Mouse (Mus musculus) intestine, embryonic 16.5 days (tissue): Measurements from ENCODE around the gene L3mbtl4. TPM values are rescaled to one million over a fixed set of nuclear protein-coding genes. Genes with fewer than 3 reads are reported as not detected.
A peak's percentile ranks its signal among the peaks of the same experiment; 100 is the strongest.
"Not testable (repeated sequence)": the region's sequence is repeated elsewhere in the genome, so short reads cannot be mapped to it uniquely, and the experiment has no call there.

Source experiments
- ATAC-seq: fragments of 200-750 bp; cut with Nextera tagmentation; 2 replicates; pipeline ENCODE4 v1.8.0; 2017; ENCODE audit warnings: moderate TSS enrichment, moderate library complexity
- H3K27ac ChIP-seq: fragments of 300-500 bp; sonication (generic); 2 replicates; pipeline ENCODE4 v1.5.1; 2014; ENCODE audit warnings: mild to moderate bottlenecking, low read length
- H3K27me3 ChIP-seq: fragments of 300-500 bp; sonication (generic); replicated peaks from 2 replicates; pipeline ENCODE4 v1.6.1; 2014; ENCODE audit warnings: low read length, control low read depth, mixed read lengths; ENCODE audit not compliant: control insufficient read depth, insufficient read depth
- H3K36me3 ChIP-seq: fragments of 300-500 bp; sonication (generic); 2 replicates; pipeline ENCODE4 v1.6.1; 2014; ENCODE audit warnings: low read length, control low read depth; ENCODE audit not compliant: control insufficient read depth, insufficient read depth
- H3K4me1 ChIP-seq: fragments of 300-500 bp; sonication (generic); 2 replicates; pipeline ENCODE4 v1.6.1; 2014; ENCODE audit warnings: low read length, control low read depth, mixed read lengths; ENCODE audit not compliant: control insufficient read depth, insufficient read depth
- H3K4me2 ChIP-seq: fragments of 300-500 bp; sonication (generic); 2 replicates; pipeline ENCODE4 v1.6.1; 2014; ENCODE audit warnings: low read depth, low read length, control low read depth
- H3K4me3 ChIP-seq: fragments of 300-500 bp; sonication (generic); 2 replicates; pipeline ENCODE4 v1.5.1; 2014; ENCODE audit warnings: mild to moderate bottlenecking, low read length
- H3K9ac ChIP-seq: fragments of 300-500 bp; sonication (generic); 2 replicates; pipeline ENCODE4 v1.6.1; 2014; ENCODE audit warnings: low read depth, low read length
- H3K9me3 ChIP-seq: fragments of 300-500 bp; sonication (generic); 2 replicates; pipeline ENCODE4 v1.6.1; 2016; ENCODE audit warnings: low read length, control low read depth; ENCODE audit not compliant: control insufficient read depth
- WGBS: fragments of 180-500 bp; shearing (Covaris S2); extraction: QIAGEN DNeasy Blood & Tissue Kit; methylation state at CpG from one replicate; pipeline ENCODE4 v1.1.7; 2014; 5-methylcytosine and 5-hydroxymethylcytosine counted together
- polyA plus RNA-seq: library from polyadenylated mRNA; unstranded; fragments of >200 nt; fragmentation: Nextera tagmentation; extraction: Ambion mirVana; gene quantifications from 2 replicates; pipeline ENCODE4 v1.2.1, GENCODE M21; 2015

L3mbtl4 gene
- polyA plus RNA-seq, 1 experiment from 2014 or later, result 0.46 TPM

GRCm38 (mm10) chr17:68333382-68333781 is 59.8 kb downstream of the L3mbtl4 start:
- WGBS, result 35% methylated on average over 3 of the region's 3 CpGs
- peak; percentile 38; the same call in 1 of the 2 replicates for ATAC-seq

GRCm38 (mm10) chr17:68338917-68339553 is 65.4 kb downstream of the L3mbtl4 start:
- Histone ChIP-seq H3K9me3 (no peaks in the 10 kb centered on the region), H3K27ac (no peak overlapping the region), H3K9ac (no peak overlapping the region), H3K27me3 (no peaks in the 10 kb centered on the region), H3K4me3 (no peak overlapping the region), H3K36me3 (no peaks in the 10 kb centered on the region), H3K4me1 (no peaks in the 10 kb centered on the region), H3K4me2 (no peak overlapping the region)
- ATAC-seq, result no peak
- 84% methylated on average over 3 of the region's 3 CpGs for WGBS

More at GRCm38 (mm10) chr17:68333382-68333781, 59.8 kb downstream of the L3mbtl4 start:
- no peak overlapping the region for H3K9ac ChIP-seq
- H3K4me3 ChIP-seq, result no peak overlapping the region
- H3K4me2 ChIP-seq, result no peak overlapping the region
- H3K36me3 ChIP-seq, result no peaks in the 10 kb centered on the region
- no peak overlapping the region for H3K27ac ChIP-seq
- no peaks in the 10 kb centered on the region for H3K4me1 ChIP-seq
- no peaks in the 10 kb centered on the region for H3K27me3 ChIP-seq
- 0 out of 2 replicates have a peak, but pooled peaks cover 2% of the 10 kb centered on the region for H3K9me3 ChIP-seq

GRCm38 (mm10) chr17:68357687-68358086 is 84.1 kb downstream of the L3mbtl4 start:
- Histone ChIP-seq H3K9ac (no peak overlapping the region), H3K4me3 (no peak overlapping the region), H3K36me3 (no peaks in the 10 kb centered on the region), H3K27ac (no peak overlapping the region), H3K4me1 (no peaks in the 10 kb centered on the region), H3K4me2 (no peak overlapping the region), H3K27me3 (no peaks in the 10 kb centered on the region), H3K9me3 (no peaks in the 10 kb centered on the region)
- 68% methylated on average over 1 of the region's 1 CpGs for WGBS
- ATAC-seq, result no peak

GRCm38 (mm10) chr17:68371101-68371500 is 97.5 kb downstream of the L3mbtl4 start:
- ATAC-seq, result no peak
- no peaks in the 10 kb centered on the region for H3K36me3 ChIP-seq
- no peak overlapping the region for H3K27ac ChIP-seq

GRCm38 (mm10) chr17:68388481-68388880 is 114.9 kb downstream of the L3mbtl4 start:
- H3K9ac ChIP-seq, result no peak overlapping the region

More at GRCm38 (mm10) chr17:68371101-68371500, 97.5 kb downstream of the L3mbtl4 start:
- WGBS, result 79% methylated on average over 1 of the region's 1 CpGs
- no peaks in the 10 kb centered on the region for H3K27me3 ChIP-seq
- H3K9me3 ChIP-seq, result no peaks in the 10 kb centered on the region
- H3K4me2 ChIP-seq, result no peak overlapping the region
- H3K9ac ChIP-seq, result no peak overlapping the region
- H3K4me3 ChIP-seq, result no peak overlapping the region
- H3K4me1 ChIP-seq, result no peaks in the 10 kb centered on the region

GRCm38 (mm10) chr17:68405993-68406392 is 132.4 kb downstream of the L3mbtl4 start:
- Histone ChIP-seq H3K27ac (no peak overlapping the region), H3K27me3 (no peaks in the 10 kb centered on the region), H3K9me3 (no peaks in the 10 kb centered on the region), H3K4me1 (no peaks in the 10 kb centered on the region), H3K4me3 (no peak overlapping the region), H3K36me3 (no peaks in the 10 kb centered on the region), H3K4me2 (no peak overlapping the region), H3K9ac (no peak overlapping the region)
- no peak for ATAC-seq
- 53% methylated on average over 1 of the region's 1 CpGs for WGBS

More at GRCm38 (mm10) chr17:68388481-68388880, 114.9 kb downstream of the L3mbtl4 start:
- H3K36me3 ChIP-seq, result no peaks in the 10 kb centered on the region
- no peaks in the 10 kb centered on the region for H3K9me3 ChIP-seq
- no peak overlapping the region for H3K4me3 ChIP-seq
- H3K27ac ChIP-seq, result no peak overlapping the region
- WGBS, result 59% methylated on average over 5 of the region's 5 CpGs
- H3K27me3 ChIP-seq, result no peaks in the 10 kb centered on the region
- ATAC-seq, result no peak
- no peak overlapping the region for H3K4me2 ChIP-seq
- H3K4me1 ChIP-seq, result no peaks in the 10 kb centered on the region

- H3K9me3 ChIP-seq, H3K4me1 ChIP-seq, H3K9ac ChIP-seq, H3K4me2 ChIP-seq, H3K27ac ChIP-seq, H3K4me3 ChIP-seq, H3K27me3 ChIP-seq, H3K36me3 ChIP-seq, ATAC-seq: not testable (repeated sequence)
- WGBS, result 68% methylated on average over 1 of the region's 1 CpGs
Measured at GRCm38 (mm10) chr17:68407121-68407520, 133.5 kb downstream of the L3mbtl4 start.

- Histone ChIP-seq H3K27me3 (no peaks in the 10 kb centered on the region), H3K9me3 (no peaks in the 10 kb centered on the region), H3K27ac (no peak overlapping the region), H3K4me2 (no peak overlapping the region), H3K4me3 (no peak overlapping the region), H3K4me1 (no peaks in the 10 kb centered on the region), H3K36me3 (no peaks in the 10 kb centered on the region), H3K9ac (no peak overlapping the region)
- WGBS, result 61% methylated on average over 12 of the region's 12 CpGs
- ATAC-seq, result no peak
Measured at GRCm38 (mm10) chr17:68422663-68423498, 149.3 kb downstream of the L3mbtl4 start.

GRCm38 (mm10) chr17:68433576-68433975 is 160.0 kb downstream of the L3mbtl4 start:
- no peak for ATAC-seq
- WGBS, result 71% methylated on average over 5 of the region's 5 CpGs
- Histone ChIP-seq H3K27ac (no peak overlapping the region), H3K9ac (no peak overlapping the region), H3K4me3 (no peak overlapping the region), H3K9me3 (no peaks in the 10 kb centered on the region), H3K27me3 (no peaks in the 10 kb centered on the region), H3K4me1 (no peaks in the 10 kb centered on the region), H3K36me3 (no peaks in the 10 kb centered on the region), H3K4me2 (no peak overlapping the region)
